Mouse (Mus musculus) gastrocnemius, postnatal 14 days (tissue): ENCODE results near the gene Rsph14. TPM values are rescaled to one million over a fixed set of nuclear protein-coding genes. Genes with fewer than 3 reads are reported as not detected.

ENCODE experiments used
- DNase-seq: peaks from one replicate; pipeline ENCODE4 v3.0.0; 2021; ENCODE audit warnings: mixed read lengths
- intact Hi-C: fragments of 180-260 bp; cut with DNase I; formaldehyde crosslinking; loops from one replicate; pipeline ENCODE4 v1.15.1; 2025; ENCODE audit warnings: low total_unique reads
- long read RNA-seq, 2 experiments: library from polyadenylated mRNA; stranded (forward); transcript quantifications; one replicate each; pipeline ENCODE4 v2.0.0; 2021
- total RNA-seq, 2 experiments: library from RNA; stranded (reverse); gene quantifications; 2 replicates each; pipeline ENCODE4 v1.2.3; 2021

Rsph14 gene
- total RNA-seq, result not detected
- long read RNA-seq, experiment 1, result 0 reads
- long read RNA-seq, experiment 2, result 0 reads

DNA sequence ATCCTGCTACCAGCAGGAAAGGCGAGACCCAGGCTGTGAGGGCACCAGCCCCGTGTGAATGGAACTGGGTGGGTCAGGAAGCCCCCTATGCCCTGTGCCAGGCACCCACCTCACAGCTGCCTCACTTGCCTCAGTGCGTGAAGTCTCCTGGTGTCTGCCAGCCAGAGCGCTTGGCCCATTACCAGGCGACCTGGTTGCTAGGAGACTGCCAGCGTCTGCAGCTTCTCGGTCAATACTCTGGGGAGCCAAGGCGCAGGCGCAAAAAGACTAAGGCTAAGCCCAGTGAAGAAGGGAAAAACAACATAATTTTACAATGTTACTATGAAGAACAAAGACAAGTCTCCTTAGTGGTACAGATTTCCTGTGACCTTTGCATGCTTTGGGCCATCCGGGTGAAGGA is at the start of gene Rsph14:
Rsph14 (minus strand) TSS at position 192 of the 400 bp plus-strand sequence.
- intact Hi-C loops, result no loop called here

DNA sequence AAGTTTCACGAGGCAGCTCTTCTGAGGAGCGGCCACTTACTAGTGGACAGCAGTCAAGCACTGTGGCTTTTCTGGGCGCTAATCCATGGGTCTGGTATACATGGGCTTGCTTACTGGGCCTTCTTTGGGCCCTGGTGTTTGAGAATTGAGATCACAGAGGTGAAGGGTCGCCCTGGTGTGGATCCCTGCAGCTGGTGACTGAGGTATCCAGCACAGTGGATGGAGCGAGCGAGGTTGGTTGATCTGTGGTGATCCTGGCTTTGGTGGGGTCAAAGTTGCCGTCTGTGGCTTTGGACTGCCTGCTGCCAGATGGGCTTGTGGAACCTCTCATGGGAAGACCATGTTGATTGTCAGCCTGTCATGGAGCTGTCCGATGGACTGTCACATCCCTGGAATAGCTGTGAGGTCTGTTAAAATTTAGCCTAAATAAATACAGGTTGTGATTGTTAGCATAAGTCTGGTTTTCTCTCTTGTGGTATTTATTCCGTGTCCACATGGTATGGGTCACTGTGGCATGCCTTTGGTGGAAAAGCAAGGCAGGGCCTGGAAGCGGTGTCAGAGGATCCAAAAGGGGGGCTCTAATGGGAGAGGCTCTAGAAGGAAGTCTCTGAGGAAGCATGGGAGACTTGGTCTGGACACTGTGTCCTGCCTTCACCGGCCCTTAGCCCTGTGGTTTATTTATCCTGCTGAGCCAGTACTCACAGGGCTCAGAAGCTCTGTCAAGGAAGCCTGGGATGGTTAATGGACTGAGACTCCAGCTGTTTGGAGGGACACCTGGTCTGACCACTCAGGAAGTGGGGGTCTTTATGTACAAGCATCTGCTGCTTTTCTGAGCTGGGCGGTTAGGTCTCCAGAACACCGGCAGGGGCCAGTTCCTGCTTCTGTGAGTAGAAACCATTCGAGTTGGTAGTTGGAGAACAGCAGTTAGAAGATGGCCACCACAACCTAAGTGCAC is 46.1 kb upstream of the Rsph14 start:
- intact Hi-C loops, result no loop called here
- DNase-seq, result no peak

More for the DNA sequence above, at the start of gene Rsph14:
- DNase-seq, result peak; percentile 79

DNA sequence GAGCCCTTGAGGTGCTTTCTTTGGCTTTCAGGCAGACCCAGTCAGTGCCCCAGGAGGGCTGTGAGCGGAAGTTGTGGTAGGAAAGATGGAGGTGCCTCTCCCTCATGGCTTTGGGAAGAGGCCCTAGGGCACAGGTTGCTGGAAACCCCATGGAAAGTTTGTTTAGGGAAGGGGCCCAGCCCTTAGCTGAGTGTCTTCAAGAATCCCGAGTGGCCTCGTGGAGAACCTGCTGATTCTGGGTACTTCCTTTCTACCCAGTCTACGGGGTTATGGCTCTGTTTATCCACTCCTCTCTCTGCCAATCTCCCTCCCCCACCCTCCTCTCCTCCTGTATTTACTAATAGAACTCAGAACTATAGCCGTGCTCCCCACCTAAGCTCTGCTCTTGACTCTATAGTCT is 43.3 kb upstream of the Rsph14 start:
- intact Hi-C loops, result no loop called here

DNA sequence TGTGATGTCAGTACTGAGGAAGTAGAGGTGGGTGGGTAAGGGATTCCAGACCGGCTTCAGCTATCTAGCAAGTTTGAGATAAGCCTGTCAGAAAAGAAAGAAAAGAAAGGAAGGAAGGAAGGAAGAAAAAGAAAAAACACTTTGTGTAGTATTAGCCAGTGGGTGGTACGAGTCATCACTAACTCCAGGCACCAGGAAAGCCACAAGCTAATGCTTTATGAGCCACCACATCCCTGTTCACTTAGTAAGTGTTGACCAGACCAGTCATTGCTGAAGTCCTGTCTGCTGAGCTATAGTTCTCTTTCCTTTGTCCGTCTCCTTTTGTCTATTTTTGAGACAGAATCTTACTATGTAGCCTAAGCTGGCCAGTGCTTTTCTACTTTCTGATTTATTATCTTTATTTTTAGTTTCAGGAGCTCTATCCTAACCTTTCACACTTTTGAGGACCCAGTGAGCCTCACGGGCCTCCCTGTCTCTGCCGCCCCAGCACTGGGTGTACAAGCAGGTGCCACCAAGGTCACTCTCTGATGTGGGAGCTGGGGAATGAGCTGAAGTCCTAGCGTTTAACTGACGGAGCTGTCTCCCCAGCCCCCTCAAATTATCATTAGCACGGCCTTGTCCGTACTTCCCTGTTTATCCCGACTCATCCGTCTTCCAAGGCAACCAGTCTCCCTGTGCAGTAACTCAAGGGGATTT is 38.0 kb upstream of the Rsph14 start:
- intact Hi-C loops, result loop anchor here (5.0 kb wide), 1 partner anchor 67 kb away; no protein-coding TSS in a partner anchor
- no peak for DNase-seq

More for the DNA sequence above, 43.3 kb upstream of the Rsph14 start:
- DNase-seq, result no peak

DNA sequence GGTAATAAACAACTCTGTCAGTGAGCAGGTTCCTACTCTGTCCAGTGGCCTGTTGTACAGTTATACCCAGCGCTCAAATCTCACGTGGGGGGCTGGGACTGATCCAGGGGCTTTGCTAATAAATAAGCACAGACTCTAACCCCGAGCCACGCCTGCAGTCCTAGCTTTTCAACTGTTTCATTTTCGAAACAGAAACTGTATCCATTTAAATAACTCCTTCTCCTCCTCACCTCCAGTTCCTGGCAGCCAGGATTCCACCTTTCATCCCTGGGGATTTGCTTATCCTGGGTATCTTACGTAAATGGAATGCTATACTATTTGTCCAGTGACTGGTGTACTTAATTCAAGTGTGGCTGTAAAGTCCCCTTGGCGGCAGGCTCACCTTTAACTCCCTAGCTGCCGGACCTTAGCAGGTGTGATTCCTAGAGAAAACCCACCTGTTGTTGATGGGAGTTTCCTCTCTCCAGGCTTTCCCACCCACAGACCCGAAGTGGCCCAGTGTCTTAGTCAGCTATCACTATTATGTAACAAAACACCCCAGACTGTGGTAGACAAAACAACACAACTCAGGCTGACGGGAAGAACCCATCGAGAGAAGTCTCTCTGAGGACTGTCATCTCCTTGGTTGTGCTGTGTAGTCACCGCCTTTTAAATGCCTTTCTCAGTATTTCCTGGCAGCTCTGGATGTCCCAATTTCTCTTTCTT is 36.4 kb upstream of the Rsph14 start:
- intact Hi-C loops, result no loop called here
- DNase-seq, result no peak

DNA sequence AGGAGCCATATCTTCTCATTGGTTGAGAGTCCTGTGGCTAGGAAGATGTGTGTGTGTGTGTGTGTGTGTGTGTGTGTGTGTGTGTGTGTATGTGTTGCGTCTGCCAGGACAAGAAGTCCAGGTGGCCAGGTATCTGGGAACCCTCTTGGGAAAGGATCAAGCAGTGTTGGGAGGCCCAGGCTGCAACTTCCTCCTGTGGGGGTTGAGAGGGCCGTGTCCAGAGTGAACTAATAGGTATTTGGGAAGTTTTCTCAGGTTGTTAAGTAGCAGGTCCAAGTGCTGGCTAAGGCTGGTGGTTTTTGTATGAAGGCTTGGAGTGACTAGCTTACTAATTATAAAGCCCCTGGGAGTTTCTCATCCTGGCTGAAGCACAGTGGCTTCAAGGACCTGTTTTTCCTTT is 35.7 kb upstream of the Rsph14 start:
- no peak for DNase-seq
- intact Hi-C loops, result no loop called here

DNA sequence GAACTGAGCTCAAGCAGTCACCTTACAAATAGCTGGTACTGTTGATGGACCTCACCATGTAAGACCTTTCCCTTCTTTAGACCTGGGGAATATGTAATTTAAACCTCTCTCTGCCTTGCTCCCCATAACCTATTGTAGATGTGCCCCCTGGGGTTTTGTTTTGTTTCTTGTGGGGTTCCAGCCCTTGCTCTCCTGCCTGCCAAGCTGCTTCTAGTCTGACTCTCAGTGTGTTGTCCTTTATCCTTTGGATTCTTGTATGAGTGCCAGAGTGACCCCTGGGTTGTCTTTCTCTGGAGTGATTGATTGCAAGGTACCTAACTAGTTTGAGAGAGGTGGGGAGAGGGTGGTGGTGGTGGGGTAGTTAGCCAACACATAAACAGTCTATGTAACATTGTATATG is 35.1 kb upstream of the Rsph14 start:
- intact Hi-C loops, result no loop called here
- no peak for DNase-seq

DNA sequence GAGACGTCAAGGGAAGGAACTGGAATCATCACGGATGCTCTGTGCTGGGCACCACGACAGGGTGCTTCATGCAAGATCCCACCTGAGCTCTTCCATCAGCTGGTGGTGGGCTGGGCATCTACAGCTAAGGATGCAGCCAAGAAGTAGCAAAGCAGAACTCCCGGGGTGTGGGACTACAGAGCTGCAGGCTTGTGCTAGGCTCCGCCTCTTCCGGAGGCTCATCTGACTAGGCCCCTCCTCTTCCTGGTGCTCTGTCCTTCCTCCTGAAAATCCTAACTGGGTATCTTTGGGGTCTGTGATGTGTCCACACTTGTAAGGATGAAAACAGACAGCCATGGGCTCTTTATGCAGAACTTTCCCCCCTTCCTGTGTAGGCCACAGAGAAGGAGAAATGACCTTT is 33.3 kb upstream of the Rsph14 start:
- no peak for DNase-seq
- intact Hi-C loops, result no loop called here

DNA sequence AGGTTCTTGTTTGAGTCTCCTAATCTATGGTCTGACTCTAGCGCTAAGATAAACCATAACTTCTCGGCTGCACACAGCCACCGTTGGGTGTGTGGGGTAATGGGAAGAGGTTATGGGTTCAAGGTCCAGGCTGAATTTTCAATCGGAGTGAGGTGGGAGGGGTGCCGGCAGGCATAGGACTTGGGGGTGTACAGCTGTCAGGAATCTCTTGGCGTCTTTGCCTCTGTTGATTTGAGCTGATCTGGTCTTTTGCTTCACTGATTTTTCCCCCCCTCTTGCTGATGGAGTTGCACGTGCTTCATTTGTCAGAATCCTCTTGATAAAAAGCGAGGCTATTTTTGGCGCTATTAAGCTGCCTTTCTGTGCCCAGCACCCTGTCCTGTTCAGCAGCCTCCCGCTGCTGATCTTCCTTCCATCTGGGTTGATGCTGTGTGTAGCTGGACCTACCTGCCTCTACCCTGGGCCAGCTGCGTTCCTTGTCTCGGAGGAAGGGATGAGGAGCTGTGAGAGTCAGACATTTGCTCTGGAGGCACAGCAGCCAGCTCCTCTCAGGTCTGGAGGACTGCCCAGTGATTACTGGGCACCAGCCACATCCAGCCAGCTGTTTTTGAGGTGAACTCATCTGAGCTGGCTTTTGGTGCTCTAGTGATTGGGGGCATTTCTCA is 31.0 kb upstream of the Rsph14 start:
- intact Hi-C loops, result loop anchor here (5.0 kb wide), 1 partner anchor 44 kb away; no protein-coding TSS in a partner anchor
- no peak for DNase-seq

DNA sequence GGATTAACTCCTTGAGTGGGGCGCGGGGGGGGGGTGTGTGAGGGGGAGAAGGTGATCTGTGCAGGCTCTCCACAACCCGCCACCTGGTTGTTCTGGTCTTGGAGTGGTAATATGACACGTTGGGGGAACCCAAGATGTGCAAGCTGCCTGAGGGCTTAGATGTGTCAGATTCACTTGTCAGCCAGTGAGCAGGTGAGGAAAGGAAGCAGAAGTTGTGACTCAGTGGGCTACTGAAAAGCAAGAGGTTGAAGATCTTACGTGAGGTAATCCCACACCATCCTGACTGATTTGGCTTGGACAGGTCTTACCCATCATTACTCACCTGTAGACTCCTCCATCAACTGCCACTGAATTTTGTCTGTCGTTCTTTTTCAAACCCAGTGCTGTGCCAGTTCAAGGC is 30.2 kb upstream of the Rsph14 start:
- intact Hi-C loops, result loop anchor here (5.0 kb wide), 1 partner anchor 45 kb away; no protein-coding TSS in a partner anchor

DNA sequence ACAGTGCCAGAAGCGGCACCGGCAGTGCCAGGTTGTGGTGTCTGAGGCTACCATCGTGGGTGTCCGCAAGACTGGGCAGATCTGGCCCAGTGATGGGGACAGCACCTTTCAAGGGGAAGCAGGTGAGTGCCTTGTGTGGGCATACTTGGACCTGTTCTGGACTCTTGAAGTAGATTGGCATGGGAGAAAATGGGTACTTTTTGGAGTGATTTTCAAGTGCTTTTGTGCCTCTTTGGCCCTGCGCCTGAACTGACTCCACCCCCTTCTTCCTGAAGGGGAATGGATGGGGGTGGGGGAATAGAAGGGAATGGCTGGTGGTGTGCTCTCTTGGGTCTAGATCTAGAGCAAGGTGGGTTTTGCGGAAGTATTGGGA is 29.8 kb upstream of the Rsph14 start:
- DNase-seq, result no peak
- intact Hi-C loops, result loop anchor here (5.0 kb wide), 1 partner anchor 45 kb away; no protein-coding TSS in a partner anchor

More for the DNA sequence above, 30.2 kb upstream of the Rsph14 start:
- no peak for DNase-seq

DNA sequence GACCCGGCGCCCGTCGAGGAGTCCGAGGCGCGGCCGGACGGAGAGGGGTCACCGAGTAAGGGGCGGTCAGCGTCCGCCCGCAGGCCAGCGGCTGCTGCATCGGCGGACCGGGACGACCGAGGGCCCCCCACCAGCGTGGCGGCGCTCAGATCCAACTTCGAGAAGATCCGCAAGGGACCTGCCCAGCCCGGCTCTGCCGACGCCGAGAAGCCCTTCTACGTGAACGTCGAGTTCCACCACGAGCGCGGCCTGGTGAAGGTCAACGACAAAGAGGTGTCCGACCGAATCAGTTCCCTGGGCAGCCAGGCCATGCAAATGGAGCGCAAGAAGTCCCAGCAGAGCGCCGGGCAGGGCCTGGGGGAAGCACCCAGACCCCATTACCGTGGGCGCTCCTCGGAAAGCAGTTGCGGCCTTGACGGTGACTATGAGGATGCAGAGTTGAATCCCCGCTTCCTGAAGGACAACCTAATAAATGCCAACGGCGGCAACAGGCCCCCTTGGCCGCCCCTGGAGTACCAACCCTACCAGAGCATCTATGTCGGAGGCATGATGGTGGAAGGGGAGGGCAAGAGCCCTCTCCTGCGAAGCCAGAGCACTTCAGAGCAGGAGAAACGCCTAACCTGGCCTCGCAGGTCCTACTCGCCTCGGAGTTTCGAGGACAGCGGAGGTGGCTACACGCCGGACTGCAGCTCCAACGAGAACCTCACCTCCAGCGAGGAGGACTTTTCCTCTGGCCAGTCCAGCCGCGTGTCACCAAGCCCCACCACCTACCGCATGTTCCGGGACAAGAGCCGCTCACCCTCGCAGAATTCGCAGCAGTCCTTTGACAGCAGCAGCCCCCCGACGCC is 29.2 kb upstream of the Rsph14 start:
- intact Hi-C loops, result loop anchor here (2.0 to 5.0 kb wide), 2 partner anchors 46 to 89 kb away; no protein-coding TSS in a partner anchor
- no peak for DNase-seq

DNA sequence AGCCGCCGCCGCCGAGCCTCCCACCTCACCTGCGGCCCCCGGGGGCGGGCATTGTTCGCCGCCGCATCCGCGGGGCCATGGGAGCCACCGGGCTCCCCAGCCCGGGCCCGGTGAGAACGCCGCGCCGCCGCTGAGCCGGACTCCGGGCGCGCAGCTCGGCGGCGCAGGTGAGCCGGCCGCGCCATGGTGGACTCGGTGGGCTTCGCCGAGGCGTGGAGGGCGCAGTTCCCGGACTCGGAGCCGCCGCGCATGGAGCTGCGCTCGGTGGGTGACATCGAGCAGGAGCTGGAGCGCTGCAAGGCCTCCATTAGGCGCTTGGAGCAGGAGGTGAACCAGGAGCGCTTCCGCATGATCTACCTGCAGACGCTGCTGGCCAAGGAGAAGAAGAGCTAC is 28.5 kb upstream of the Rsph14 start:
- no peak for DNase-seq
- intact Hi-C loops, result loop anchor here (2.0 to 5.0 kb wide), 2 partner anchors 46 to 90 kb away; no protein-coding TSS in a partner anchor

DNA sequence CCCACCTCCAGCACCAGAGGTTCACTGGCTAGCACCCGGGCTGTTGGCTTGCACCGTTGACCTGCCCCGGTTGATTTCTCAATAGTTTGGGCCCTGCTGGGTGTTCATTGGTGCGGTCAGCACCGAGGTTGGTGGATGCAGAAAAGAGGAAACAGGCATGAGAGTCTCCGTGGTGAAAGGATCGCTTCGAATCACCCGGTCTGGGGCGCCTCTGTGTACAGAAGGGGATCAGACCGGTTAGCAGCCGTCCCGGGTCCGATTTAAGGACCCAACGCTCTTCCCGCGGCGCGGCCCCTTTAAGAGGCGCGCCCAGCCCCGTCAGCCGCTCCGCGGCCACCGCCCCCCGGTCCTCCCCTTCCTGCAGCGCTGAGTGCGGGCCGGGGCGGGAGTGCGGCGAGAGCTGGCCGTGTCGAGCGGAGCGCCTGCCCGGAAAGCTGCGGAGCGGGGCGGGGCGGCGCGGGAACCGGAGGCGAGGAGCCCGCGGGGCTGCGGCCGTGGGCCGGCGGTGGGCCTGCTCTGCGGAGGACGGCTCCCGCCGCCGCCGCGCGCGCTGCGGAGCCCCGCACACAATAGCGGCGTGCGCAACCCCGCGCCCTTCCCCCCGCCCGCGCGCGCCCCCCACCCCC is 27.9 kb upstream of the Rsph14 start, which contains the start of gene Bcr:
Bcr (plus strand) TSS at position 376 of the 626 bp plus-strand sequence.
- peak; percentile 81 for DNase-seq
- intact Hi-C loops, result loop anchor here (2.0 to 5.0 kb wide), 2 partner anchors 47 to 90 kb away; no protein-coding TSS in a partner anchor

DNA sequence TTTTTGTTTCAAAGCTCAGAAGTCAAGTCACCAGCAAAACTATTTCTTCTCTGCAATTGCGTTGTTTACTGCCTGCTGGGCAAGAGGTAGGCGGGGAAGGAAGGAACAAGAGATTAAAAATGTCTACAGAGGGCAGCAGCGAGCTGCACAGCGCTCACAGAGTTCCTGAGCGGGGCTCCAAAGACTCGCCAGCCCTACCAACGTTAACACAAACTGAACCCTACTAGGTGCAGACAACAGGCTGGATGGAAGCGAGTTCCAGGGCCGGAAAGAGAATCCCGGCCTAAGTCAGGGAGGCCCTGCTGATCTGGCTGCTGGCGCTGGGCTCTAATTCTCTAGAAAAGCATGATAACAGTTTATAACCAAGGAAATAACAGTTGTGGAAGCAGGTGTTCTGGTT is 27.0 kb upstream of the Rsph14 start:
- DNase-seq, result peak; percentile 60
- intact Hi-C loops, result no loop called here

DNA sequence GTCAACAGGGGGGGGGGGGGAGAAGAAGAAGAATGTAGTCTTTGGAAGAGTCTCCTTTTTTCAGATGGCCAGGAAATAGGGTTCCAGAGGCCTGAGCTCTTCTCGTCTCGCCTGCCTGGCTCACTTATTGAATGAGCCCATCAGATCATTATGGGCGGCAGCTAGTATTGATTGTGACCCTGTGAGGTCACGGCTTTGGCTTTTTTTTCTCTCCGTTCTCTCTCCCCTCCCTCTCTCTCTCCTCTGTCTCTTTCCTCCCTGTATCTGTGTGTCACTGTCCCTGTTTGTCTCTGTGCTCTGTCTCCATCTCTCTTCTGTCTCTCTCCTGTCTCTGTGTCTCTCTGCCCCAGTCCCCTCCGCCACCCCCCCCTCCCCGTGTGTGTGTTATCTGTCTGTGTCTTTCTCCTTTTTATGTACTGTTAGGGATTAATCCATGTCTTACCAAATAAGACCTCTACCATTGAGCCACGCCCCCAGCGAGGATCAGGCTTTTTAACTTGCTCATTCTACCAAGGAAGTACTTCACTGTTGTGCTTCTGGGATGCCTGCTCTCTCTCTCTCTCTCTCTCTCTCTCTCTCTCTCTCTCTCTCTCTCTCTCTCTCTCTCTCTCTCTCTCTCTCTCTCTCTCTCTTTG is 26.5 kb upstream of the Rsph14 start:
- intact Hi-C loops, result no loop called here
- no peak for DNase-seq

DNA sequence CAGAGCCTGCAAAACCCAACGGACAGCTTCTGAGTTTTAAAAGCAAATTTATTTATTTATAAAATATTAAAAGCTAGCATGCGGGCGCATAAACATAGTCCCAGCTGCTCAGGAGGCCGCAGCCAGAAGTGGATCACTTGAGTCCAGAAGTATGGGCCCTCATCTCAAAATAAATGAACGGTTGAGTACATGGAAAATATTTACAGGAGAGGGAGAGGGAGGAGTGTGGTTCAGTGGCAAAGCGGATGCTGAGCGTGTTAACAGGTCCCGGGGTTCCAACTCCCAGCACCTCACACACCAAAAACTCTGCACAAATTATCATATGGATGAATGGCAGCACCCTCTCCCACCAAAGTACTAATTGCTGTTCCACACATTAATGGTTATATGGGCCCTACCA is 25.9 kb upstream of the Rsph14 start:
- no peak for DNase-seq
- intact Hi-C loops, result no loop called here
